ENCODE assay signal across 19 mouse cellular contexts in genomic region chr2:73343701-73344100, GRCm38 (mm10).
"Had no signal": no experiment of that assay in that cellular context is flagged by ENCODE, and none has a peak within 500 bp of the region (broad histone marks: within the 10 kb centered on the region; RNA-seq: fewer than 3 reads in every experiment).

No protein-coding gene starts in this region.

- H3K4me1 ChIP-seq: liver, embryonic 12.5 days had no signal

- H3K4me2 ChIP-seq: liver, embryonic 12.5 days; lung, embryonic 15.5 days; midbrain, embryonic 12.5 days; neural tube, embryonic 13.5 days; neural tube, embryonic 15.5 days had no signal

- H3K9ac ChIP-seq: liver, embryonic 12.5 days; liver, embryonic 14.5 days; lung, embryonic 15.5 days; midbrain, embryonic 12.5 days; neural tube, embryonic 13.5 days; neural tube, embryonic 15.5 days had no signal

- H3K27ac ChIP-seq: liver, embryonic 12.5 days; liver, embryonic 14.5 days; lung, embryonic 15.5 days; midbrain, embryonic 10.5 days; midbrain, embryonic 12.5 days; neural tube, embryonic 13.5 days; neural tube, embryonic 15.5 days had no signal

- ATAC-seq: liver, embryonic 12.5 days; midbrain, embryonic 16.5 days had no signal

- H3K27me3 ChIP-seq: liver, embryonic 12.5 days; lung, embryonic 15.5 days; midbrain, embryonic 12.5 days; neural tube, embryonic 13.5 days; neural tube, embryonic 15.5 days had no signal

- H3K9me3 ChIP-seq: liver, embryonic 12.5 days; lung, embryonic 15.5 days; midbrain, embryonic 10.5 days; midbrain, embryonic 12.5 days; neural tube, embryonic 13.5 days; neural tube, embryonic 15.5 days had no signal

- H3K36me3 ChIP-seq: lung, embryonic 15.5 days; midbrain, embryonic 10.5 days; midbrain, embryonic 12.5 days; neural tube, embryonic 15.5 days had no signal

- H3K4me3 ChIP-seq: liver, embryonic 12.5 days; lung, embryonic 15.5 days; midbrain, embryonic 10.5 days; midbrain, embryonic 12.5 days; myocyte; neural tube, embryonic 13.5 days; neural tube, embryonic 15.5 days had no signal

- DNase-seq: lung, adult 18-20 months; midbrain, embryonic 14.5 days; retina, postnatal 1 day; right cerebral cortex, adult 18-20 months; right cerebral cortex, postnatal 25 days; right cerebral cortex, postnatal 4 days; spleen, adult 18-20 months; thymus, adult 18-20 months; thymus, postnatal 14 days; thymus, postnatal 36 days had no signal
